Mouse (Mus musculus) layer of hippocampus, adult 2 months (tissue): Measurements from ENCODE around the gene Xrra1. TPM values are rescaled to one million over a fixed set of nuclear protein-coding genes. Genes with fewer than 3 reads are reported as not detected.
"Not testable (repeated sequence)": the region's sequence is repeated elsewhere in the genome, so short reads cannot be mapped to it uniquely, and the experiment has no call there.

ENCODE experiments used
- DNase-seq, 2 experiments: peaks; one replicate each; pipeline ENCODE4 v3.0.0; 2022; ENCODE audit warnings: low spot score in 2 of 2
- H3K27ac ChIP-seq: fragments of 200-600 bp; 2 replicates; pipeline ENCODE4 v1.8.1; 2022
- H3K4me3 ChIP-seq: fragments of 200-600 bp; 2 replicates; pipeline ENCODE4 v1.8.1; 2022; ENCODE audit warnings: mild to moderate bottlenecking
- CTCF ChIP-seq: fragments of 200-600 bp; conservative IDR thresholded peaks from 2 replicates; pipeline ENCODE4 v1.8.1; 2022; ENCODE audit warnings: antibody characterized with exemption, mild to moderate bottlenecking, moderate library complexity
- long read RNA-seq, 2 experiments: library from polyadenylated mRNA; stranded (forward); transcript quantifications; one replicate each; pipeline ENCODE4 v2.0.0; 2021; ENCODE audit warnings: borderline mapping rate in 2 of 2
- total RNA-seq, 2 experiments: library from RNA; stranded (reverse); gene quantifications; 2 replicates each; pipeline ENCODE4 v1.2.3; 2021

Xrra1 gene
- 1 to 10 TPM; 1.2 to 1.4 TPM for total RNA-seq
- long read RNA-seq, experiment 1, partial matches to known transcripts, result 2 of 2 reads
- long read RNA-seq, experiment 1, other reads (novel, unspliced or antisense), result 0 of 2 reads
- long read RNA-seq, experiment 2, partial matches to known transcripts, result 1 of 1 reads
- long read RNA-seq, experiment 2, other reads (novel, unspliced or antisense), result 0 of 1 reads

GRCm38 (mm10) chr7:99858813-99859585, at the start of gene Xrra1:
Gene Xrra1 (plus strand): TSS chr7:99859116.
- Histone ChIP-seq H3K27ac (peak within 1 kb of the TSS; percentile 97), H3K4me3 (peak within 1 kb of the TSS; percentile 98)
- DNase-seq, result peak; percentile 98 to 99
- no peak for TF ChIP-seq CTCF

- no peak overlapping the region for H3K4me3 ChIP-seq
- TF ChIP-seq CTCF, result no peak
Observed at GRCm38 (mm10) chr7:99810814-99811213, 48.1 kb upstream of the Xrra1 start.

GRCm38 (mm10) chr7:99811661-99812060, 47.3 kb upstream of the Xrra1 start:
- Histone ChIP-seq H3K27ac (no peak overlapping the region), H3K4me3 (no peak overlapping the region)
- DNase-seq, result no peak
- TF ChIP-seq CTCF, result no peak

More at GRCm38 (mm10) chr7:99810814-99811213, 48.1 kb upstream of the Xrra1 start:
- H3K27ac ChIP-seq, result no peak overlapping the region
- no peak for DNase-seq

GRCm38 (mm10) chr7:99813394-99813793, 45.5 kb upstream of the Xrra1 start:
- no peak for DNase-seq
- Histone ChIP-seq H3K4me3 (no peak overlapping the region), H3K27ac (no peak overlapping the region)
- peak; percentile 76 for TF ChIP-seq CTCF

GRCm38 (mm10) chr7:99818181-99818725, 40.7 kb upstream of the Xrra1 start:
- not testable (repeated sequence) for H3K4me3 ChIP-seq, DNase-seq, H3K27ac ChIP-seq

GRCm38 (mm10) chr7:99821953-99822352, 37.0 kb upstream of the Xrra1 start:
- DNase-seq, result no peak
- no peak overlapping the region for H3K27ac ChIP-seq
- no peak for TF ChIP-seq CTCF
- no peak overlapping the region for H3K4me3 ChIP-seq

GRCm38 (mm10) chr7:99822426-99822825, 36.5 kb upstream of the Xrra1 start:
- no peak for DNase-seq
- no peak for TF ChIP-seq CTCF
- Histone ChIP-seq H3K4me3 (no peak overlapping the region), H3K27ac (no peak overlapping the region)

- Histone ChIP-seq H3K4me3 (no peak overlapping the region), H3K27ac (no peak overlapping the region)
- DNase-seq, result no peak
- no peak for TF ChIP-seq CTCF
Observed at GRCm38 (mm10) chr7:99823045-99823663, 35.8 kb upstream of the Xrra1 start.

GRCm38 (mm10) chr7:99824649-99825483, 34.0 kb upstream of the Xrra1 start:
- no peak for TF ChIP-seq CTCF
- DNase-seq, result no peak
- Histone ChIP-seq H3K4me3 (no peak overlapping the region), H3K27ac (no peak overlapping the region)

GRCm38 (mm10) chr7:99825511-99825910, 33.4 kb upstream of the Xrra1 start:
- no peak overlapping the region for H3K27ac ChIP-seq
- no peak for TF ChIP-seq CTCF

GRCm38 (mm10) chr7:99826096-99826495, 32.8 kb upstream of the Xrra1 start:
- DNase-seq, result no peak
- H3K27ac ChIP-seq, result no peak overlapping the region
- TF ChIP-seq CTCF, result no peak
- no peak overlapping the region for H3K4me3 ChIP-seq

More at GRCm38 (mm10) chr7:99825511-99825910, 33.4 kb upstream of the Xrra1 start:
- no peak overlapping the region for H3K4me3 ChIP-seq
- DNase-seq, result no peak

- peak within 1 kb of the TSS; percentile 71 for H3K4me3 ChIP-seq
- peak; percentile 56 for TF ChIP-seq CTCF
- DNase-seq, result peak; percentile 88 to 91
- peak within 1 kb of the TSS; percentile 80 for H3K27ac ChIP-seq
Observed at GRCm38 (mm10) chr7:99828083-99828570, 30.8 kb upstream of the Xrra1 start, which contains the start of gene Neu3. Gene Neu3 (minus strand): TSS chr7:99828417.
